Mouse (Mus musculus) olfactory bulb, adult 2 months (tissue): Measurements from ENCODE around the gene Tnfrsf14. TPM values are rescaled to one million over a fixed set of nuclear protein-coding genes. Genes with fewer than 3 reads are reported as not detected.

Experiments
- H3K27ac ChIP-seq: fragments of 200-500 bp; 2 replicates; pipeline ENCODE4 v1.5.1; 2012; ENCODE audit warnings: low read depth, low read length; ENCODE audit not compliant: insufficient read depth
- H3K4me1 ChIP-seq: fragments of 200-500 bp; 2 replicates; pipeline ENCODE4 v1.6.1; 2012; ENCODE audit warnings: low read length; ENCODE audit not compliant: control insufficient read depth, insufficient read depth
- H3K4me3 ChIP-seq: fragments of 200-500 bp; 2 replicates; pipeline ENCODE4 v1.5.1; 2012; ENCODE audit warnings: mild to moderate bottlenecking, low read depth, low read length, moderate library complexity; ENCODE audit not compliant: insufficient read depth
- CTCF ChIP-seq: fragments of 200-500 bp; IDR thresholded peaks from 2 replicates; pipeline ENCODE4 v1.5.1; 2012; ENCODE audit warnings: low read depth, mild to moderate bottlenecking, low read length, moderate library complexity; ENCODE audit not compliant: insufficient read depth
- POLR2A ChIP-seq: fragments of 200-500 bp; IDR thresholded peaks from 2 replicates; pipeline ENCODE4 v1.6.1; 2012; ENCODE audit warnings: mild to moderate bottlenecking, low read depth, low read length, moderate library complexity; ENCODE audit not compliant: insufficient read depth
- WGBS: fragments of 180-500 bp; shearing (Covaris S2); methylation state at CpG from one replicate; pipeline ENCODE4 v1.1.7; 2018; 5-methylcytosine and 5-hydroxymethylcytosine counted together
- polyA plus RNA-seq: library from polyadenylated mRNA; stranded (reverse); fragments of >200 nt; gene quantifications from 2 replicates; pipeline ENCODE4 v1.2.4, GENCODE M21; 2012; ENCODE audit warnings: low replicate concordance; ENCODE audit not compliant: missing spikeins, insufficient read depth, insufficient read length

The Tnfrsf14 gene
- polyA plus RNA-seq = not detected in 2 replicates

GRCm38 (mm10) chr4:154928395-154929087 lies at the start of gene Tnfrsf14:
TSS of gene Tnfrsf14 (minus strand) at chr4:154928563.
- no peak for TF ChIP-seq POLR2A
- Histone ChIP-seq H3K4me1 (0 out of 2 replicates have a peak, but pooled peaks cover 5% of the 10 kb centered on the region), H3K27ac (peak within 1 kb of the TSS; percentile 45; the same call in 1 of the 2 replicates), H3K4me3 (no peak within 1 kb of the TSS)
- 73% methylated on average over 12 of the region's 12 CpGs for WGBS

- H3K27ac ChIP-seq = no peak overlapping the region
- no peaks in the 10 kb centered on the region for H3K4me1 ChIP-seq
- WGBS = 87% methylated on average over 11 of the region's 11 CpGs
- TF ChIP-seq POLR2A (no peak), CTCF (no peak)
- no peak overlapping the region for H3K4me3 ChIP-seq
Observed at GRCm38 (mm10) chr4:154974163-154974611, 45.8 kb upstream of the Tnfrsf14 start.

GRCm38 (mm10) chr4:154972546-154972945 lies 44.2 kb upstream of the Tnfrsf14 start:
- Histone ChIP-seq H3K4me3 (no peak overlapping the region), H3K27ac (no peak overlapping the region), H3K4me1 (no peaks in the 10 kb centered on the region; the same call in 1 of the 2 replicates)
- TF ChIP-seq CTCF (no peak), POLR2A (no peak)
- 93% methylated on average over 12 of the region's 12 CpGs for WGBS

GRCm38 (mm10) chr4:154967173-154967572 lies 38.8 kb upstream of the Tnfrsf14 start:
- no peak for TF ChIP-seq CTCF
- no peak for TF ChIP-seq POLR2A
- Histone ChIP-seq H3K4me1 (peaks cover 20% of the 10 kb centered on the region), H3K4me3 (no peak overlapping the region), H3K27ac (no peak overlapping the region)
- WGBS = 58% methylated on average over 5 of the region's 5 CpGs

GRCm38 (mm10) chr4:154965856-154966255 lies 37.5 kb upstream of the Tnfrsf14 start:
- WGBS = 35% methylated on average over 3 of the region's 3 CpGs
- Histone ChIP-seq H3K4me1 (peaks cover 33% of the 10 kb centered on the region), H3K4me3 (no peak overlapping the region), H3K27ac (no peak overlapping the region)
- TF ChIP-seq POLR2A (no peak), CTCF (no peak)

GRCm38 (mm10) chr4:154964581-154965235 lies 36.3 kb upstream of the Tnfrsf14 start:
- H3K4me3 ChIP-seq = peak overlapping the region; percentile 89
- WGBS = under 1% methylated on average over 36 of the region's 36 CpGs
- TF ChIP-seq POLR2A = no peak
- no peak for TF ChIP-seq CTCF
- H3K27ac ChIP-seq = peak overlapping the region; percentile 69
- peaks cover 42% of the 10 kb centered on the region for H3K4me1 ChIP-seq

- peak within 1 kb of the TSS; percentile 89 for H3K4me3 ChIP-seq
- H3K4me1 ChIP-seq = peaks cover 43% of the 10 kb centered on the region
- WGBS = under 1% methylated on average over 66 of the region's 66 CpGs
- peak within 1 kb of the TSS; percentile 91 for H3K27ac ChIP-seq
- TF ChIP-seq CTCF = no peak
- TF ChIP-seq POLR2A = peak; percentile 50
Observed at GRCm38 (mm10) chr4:154963901-154964580, 35.7 kb upstream of the Tnfrsf14 start, which contains the start of gene Pank4. TSS of gene Pank4 (plus strand) at chr4:154964123.

GRCm38 (mm10) chr4:154963190-154963836 lies 35.0 kb upstream of the Tnfrsf14 start:
- Histone ChIP-seq H3K4me3 (peak overlapping the region; percentile 89), H3K27ac (peak overlapping the region; percentile 29), H3K4me1 (peaks cover 47% of the 10 kb centered on the region)
- WGBS = 15% methylated on average over 11 of the region's 11 CpGs
- no peak for TF ChIP-seq CTCF
- 0 out of 2 replicates have a peak, but pooled peaks have one; percentile 14 for TF ChIP-seq POLR2A

- peak overlapping the region; percentile 71; the same call in 1 of the 2 replicates for H3K27ac ChIP-seq
- WGBS = 53% methylated on average over 7 of the region's 7 CpGs
Observed at GRCm38 (mm10) chr4:154962683-154963082, 34.3 kb upstream of the Tnfrsf14 start.

More at GRCm38 (mm10) chr4:154962683-154963082, 34.3 kb upstream of the Tnfrsf14 start:
- H3K4me3 ChIP-seq = peak overlapping the region; percentile 69
- TF ChIP-seq CTCF = no peak
- TF ChIP-seq POLR2A = no peak
- peaks cover 52% of the 10 kb centered on the region for H3K4me1 ChIP-seq
